8 mouse cellular contexts compared by ENCODE assay signal in genomic region chr11:62604886-62605618, GRCm38 (mm10). TPM values are rescaled to one million over a fixed set of nuclear protein-coding genes. Genes with fewer than 3 reads are reported as not detected.
DNase-seq lines count a peak whose midpoint lies in the region; ATAC-seq lines count a peak whose summit lies in the region.

No protein-coding gene starts in this region.

- H3K36me3 ChIP-seq in forebrain, embryonic 11.5 days (ENCODE audit: control insufficient read depth, insufficient read depth, low read length), result peaks cover 13% of the 10 kb centered on the region
- H3K36me3 ChIP-seq in liver, embryonic 12.5 days, result peaks cover 67% of the 10 kb centered on the region

- peak; percentile 28 for DNase-seq in cerebellum, adult 11-12 months
- DNase-seq in cerebellum, postnatal 14 days, result no peak
- DNase-seq in 3T3-L1 (ENCODE audit: low read depth, low spot score), result peak; percentile 54
- DNase-seq in forebrain, embryonic 11.5 days (ENCODE audit: low spot score), result no peak
- no peak for DNase-seq in Muller cell, postnatal 12 days (ENCODE audit: inconsistent ontology term)
- no peak for DNase-seq in cerebellum, adult 9-11 months
- no peak for DNase-seq in ovary, postnatal 10 days (ENCODE audit: low spot score)

- peak overlapping the region; percentile 81 for H3K4me2 ChIP-seq in forebrain, embryonic 11.5 days (ENCODE audit: low read depth, low read length, severe bottlenecking)
- H3K4me2 ChIP-seq in liver, embryonic 12.5 days, result peak overlapping the region; percentile 65

- H3K4me3 ChIP-seq in forebrain, embryonic 11.5 days (ENCODE audit: low read depth, low read length), result peak overlapping the region; percentile 97
- H3K4me3 ChIP-seq in liver, embryonic 12.5 days, result peak overlapping the region; percentile 78

- WGBS in forebrain, embryonic 11.5 days, result 21% methylated on average over 3 of the region's 3 CpGs
- WGBS in liver, embryonic 12.5 days (ENCODE audit: insufficient replicate concordance), result 25% methylated on average over 3 of the region's 3 CpGs

- H3K27ac ChIP-seq in forebrain, embryonic 11.5 days (ENCODE audit: low read depth, low read length), result peak overlapping the region; percentile 21; the same call in 1 of the 2 replicates
- peak overlapping the region; percentile 96 for H3K27ac ChIP-seq in liver, embryonic 12.5 days

- no peaks in the 10 kb centered on the region for H3K27me3 ChIP-seq in forebrain, embryonic 11.5 days (ENCODE audit: control insufficient read depth, insufficient read depth, low read length)
- H3K27me3 ChIP-seq in liver, embryonic 12.5 days (replicated peaks), result no peaks in the 10 kb centered on the region

- peaks cover 18% of the 10 kb centered on the region for H3K4me1 ChIP-seq in forebrain, embryonic 11.5 days (replicated peaks; ENCODE audit: control insufficient read depth, insufficient read depth, low read length)
- H3K4me1 ChIP-seq in liver, embryonic 12.5 days, result peaks cover 30% of the 10 kb centered on the region

- peak overlapping the region; percentile 99 for H3K9ac ChIP-seq in forebrain, embryonic 11.5 days (ENCODE audit: low read length)
- peak overlapping the region; percentile 94 for H3K9ac ChIP-seq in liver, embryonic 12.5 days

- H3K9me3 ChIP-seq in forebrain, embryonic 11.5 days (ENCODE audit: control insufficient read depth, low read length), result no peaks in the 10 kb centered on the region
- H3K9me3 ChIP-seq in liver, embryonic 12.5 days (replicated peaks), result no peaks in the 10 kb centered on the region

- ATAC-seq in forebrain, embryonic 11.5 days (replicated peaks; ENCODE audit: low FRiP score), result no peak
- no peak for ATAC-seq in liver, embryonic 12.5 days

RNA-seq across cellular contexts. Expression of gene Trpv2, which starts 30.8 kb away (rescaled TPM):
- polyA plus RNA-seq in forebrain, embryonic 11.5 days (2014; fragmentation: Nextera tagmentation; extraction: Ambion mirVana), result 3.0 and 3.1 TPM in 2 replicates
- polyA plus RNA-seq in liver, embryonic 12.5 days (2016; fragmentation: Nextera tagmentation; extraction: Ambion mirVana), result 8.0 and 9.0 TPM in 2 replicates

RNA-seq across cellular contexts. Expression of gene Lrrc75a, which starts 43.3 kb away (rescaled TPM):
- 14.3 and 20.7 TPM in 2 replicates for polyA plus RNA-seq in forebrain, embryonic 11.5 days (2014; fragmentation: Nextera tagmentation; extraction: Ambion mirVana)
- polyA plus RNA-seq in liver, embryonic 12.5 days (2016; fragmentation: Nextera tagmentation; extraction: Ambion mirVana), result 3.4 and 3.7 TPM in 2 replicates

RNA-seq across cellular contexts. Expression of gene Mmgt2, which starts 43.4 kb away (rescaled TPM):
- polyA plus RNA-seq in forebrain, embryonic 11.5 days (2014; fragmentation: Nextera tagmentation; extraction: Ambion mirVana), result 37.8 and 41.1 TPM in 2 replicates
- 15.0 and 17.0 TPM in 2 replicates for polyA plus RNA-seq in liver, embryonic 12.5 days (2016; fragmentation: Nextera tagmentation; extraction: Ambion mirVana)

RNA-seq across cellular contexts. Expression of gene Ubb, which starts 54.1 kb away (rescaled TPM):
- polyA plus RNA-seq in forebrain, embryonic 11.5 days (2014; fragmentation: Nextera tagmentation; extraction: Ambion mirVana), result 3,283 and 3,484 TPM in 2 replicates
- 1,472 and 1,525 TPM in 2 replicates for polyA plus RNA-seq in liver, embryonic 12.5 days (2016; fragmentation: Nextera tagmentation; extraction: Ambion mirVana)

Comparison
In these comparisons a context has a peak if more than half of its experiments do, and no peak if none do; other contexts are left out.
1. DNase-seq: peak in cerebellum, adult 11-12 months (single experiment) and 3T3-L1 (single experiment); none in cerebellum, postnatal 14 days (0 of 2), forebrain, embryonic 11.5 days (single experiment), Muller cell, postnatal 12 days (single experiment), cerebellum, adult 9-11 months (single experiment) and ovary, postnatal 10 days (single experiment).